Mouse (Mus musculus): ENCODE measurements around the gene Pcnt. TPM values are rescaled to one million over a fixed set of nuclear protein-coding genes. Genes with fewer than 3 reads are reported as not detected.

The Pcnt gene
- polyA plus RNA-seq, 1 experiment = 11.5 TPM

- Histone ChIP-seq H3K27me3 (ENCODE audit: control insufficient read depth, insufficient read depth, insufficient read length) (no peaks in the 10 kb centered on the region), H3K4me2 (ENCODE audit: low read depth) (peak overlapping the region; percentile 13), H3ac (ENCODE audit: control insufficient read depth, insufficient read length) (no peak overlapping the region), H3K79me2 (ENCODE audit: control insufficient read depth, insufficient read depth) (no peaks in the 10 kb centered on the region), H3K36me3 (ENCODE audit: control insufficient read depth, insufficient read depth) (peaks cover 32% of the 10 kb centered on the region), H3K4me3 (no peak overlapping the region)
- no peak for TF ChIP-seq POLR2A (IDR thresholded peaks at IDR 0.05; ENCODE audit: insufficient read length, low read depth)
- TF ChIP-seq MYOG (IDR thresholded peaks at IDR 0.05; ENCODE audit: control insufficient read depth in 1 of 3, insufficient read depth in 1 of 3, insufficient read length in 2 of 3, low read depth in 2 of 3) = no peak
- TF ChIP-seq CEBPB (IDR thresholded peaks at IDR 0.05; ENCODE audit: insufficient read depth, poor library complexity, severe bottlenecking) = no peak
- no peak for TF ChIP-seq POLR2AphosphoS2 (IDR thresholded peaks at IDR 0.05; ENCODE audit: insufficient read length, low read depth)
- no peak for TF ChIP-seq TCF12 (IDR thresholded peaks at IDR 0.05; ENCODE audit: insufficient read depth, poor library complexity, severe bottlenecking)
- no peak for TF ChIP-seq REST (IDR thresholded peaks at IDR 0.05; ENCODE audit: insufficient read depth, insufficient read length)
- TF ChIP-seq SRF (IDR thresholded peaks at IDR 0.05; ENCODE audit: control insufficient read depth, insufficient read length, low read depth) = no peak
- no peak for TF ChIP-seq MAX (IDR thresholded peaks at IDR 0.05; ENCODE audit: low read depth)
- TF ChIP-seq TCF3 (IDR thresholded peaks at IDR 0.05; ENCODE audit: insufficient read length, low read depth) = no peak
Measured at GRCm38 (mm10) chr10:76316194-76316593, 126.4 kb downstream of the Pcnt start.

DNA sequence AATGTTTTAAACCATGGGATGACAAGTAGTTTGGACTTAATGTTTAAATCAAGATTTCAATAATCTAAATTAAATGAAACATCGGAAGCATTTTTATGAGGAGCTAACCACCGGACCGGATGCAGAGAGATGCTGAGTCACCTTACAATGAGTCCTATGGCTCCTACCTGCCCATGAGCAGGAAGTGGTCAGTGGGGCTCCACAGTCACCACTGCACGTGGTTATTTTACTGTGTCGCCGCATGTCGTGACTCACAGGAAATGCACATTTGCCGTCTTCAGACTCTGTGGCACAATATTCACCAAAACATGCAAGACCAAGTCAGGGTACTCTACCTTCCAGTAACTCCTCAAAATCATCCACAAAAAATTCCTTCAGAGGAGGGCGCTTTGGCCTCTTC, 135.8 kb downstream of the Pcnt start:
- Histone ChIP-seq H3K36me3 (ENCODE audit: control insufficient read depth, insufficient read depth) (peaks cover 30% of the 10 kb centered on the region), H3K4me2 (ENCODE audit: low read depth) (peak overlapping the region; percentile 27), H3K27me3 (ENCODE audit: control insufficient read depth, insufficient read depth, insufficient read length) (no peaks in the 10 kb centered on the region), H3K4me3 (no peak overlapping the region), H3K79me2 (ENCODE audit: control insufficient read depth, insufficient read depth) (no peaks in the 10 kb centered on the region), H3ac (ENCODE audit: control insufficient read depth, insufficient read length) (no peak overlapping the region)
- TF ChIP-seq TCF12 (IDR thresholded peaks at IDR 0.05; ENCODE audit: insufficient read depth, poor library complexity, severe bottlenecking) (no peak), USF1 (IDR thresholded peaks at IDR 0.05; ENCODE audit: low read depth) (no peak), CEBPB (IDR thresholded peaks at IDR 0.05; ENCODE audit: insufficient read depth, poor library complexity, severe bottlenecking) (no peak), MYOG (IDR thresholded peaks at IDR 0.05; ENCODE audit: control insufficient read depth in 1 of 3, insufficient read depth in 1 of 3, insufficient read length in 2 of 3, low read depth in 2 of 3) (no peak), MYOD1 (IDR thresholded peaks at IDR 0.05; ENCODE audit: control insufficient read depth in 1 of 3, insufficient read length in 2 of 3, low read depth in 2 of 3) (no peak), E2F4 (IDR thresholded peaks at IDR 0.05; ENCODE audit: insufficient read depth) (no peak), SRF (IDR thresholded peaks at IDR 0.05; ENCODE audit: control insufficient read depth, insufficient read length, low read depth) (no peak), TCF3 (IDR thresholded peaks at IDR 0.05; ENCODE audit: insufficient read length, low read depth) (no peak), POLR2AphosphoS2 (IDR thresholded peaks at IDR 0.05; ENCODE audit: insufficient read length, low read depth) (no peak), POLR2A (IDR thresholded peaks at IDR 0.05; ENCODE audit: insufficient read length, low read depth) (no peak), MAX (IDR thresholded peaks at IDR 0.05; ENCODE audit: low read depth) (no peak), REST (IDR thresholded peaks at IDR 0.05; ENCODE audit: insufficient read depth, insufficient read length) (no peak)

Other genes starting within 250 kb of the Pcnt start
- 52.4 TPM for gene Prmt2, start 204.9 kb downstream of the Pcnt start, polyA plus RNA-seq (2012; fragmentation: generic; extraction: Trizol)
- gene S100b, start 188.9 kb downstream of the Pcnt start, polyA plus RNA-seq (2012; fragmentation: generic; extraction: Trizol) = 0.04 TPM
- 11.1 TPM for gene Dip2a, start 97.5 kb downstream of the Pcnt start, polyA plus RNA-seq (2012; fragmentation: generic; extraction: Trizol)
- not detected for gene AC141477.1, start 2.3 kb downstream of the Pcnt start, polyA plus RNA-seq (2012; fragmentation: generic; extraction: Trizol)
- not detected for gene 2610028H24Rik, start 6.3 kb upstream of the Pcnt start, polyA plus RNA-seq (2012; fragmentation: generic; extraction: Trizol)
- 28.9 TPM for gene Mcm3ap, start 26.1 kb upstream of the Pcnt start, polyA plus RNA-seq (2012; fragmentation: generic; extraction: Trizol)
- gene Ybey, start 26.3 kb upstream of the Pcnt start, polyA plus RNA-seq (2012; fragmentation: generic; extraction: Trizol) = 2.0 TPM
- 36.0 TPM for gene Lss, start 88.8 kb upstream of the Pcnt start, polyA plus RNA-seq (2012; fragmentation: generic; extraction: Trizol)
- gene Spatc1l, start 119.5 kb upstream of the Pcnt start, polyA plus RNA-seq (2012; fragmentation: generic; extraction: Trizol) = not detected
- not detected for gene Ftcd, start 132.9 kb upstream of the Pcnt start, polyA plus RNA-seq (2012; fragmentation: generic; extraction: Trizol)
- 63.3 TPM for gene Col6a2, start 180.8 kb upstream of the Pcnt start, polyA plus RNA-seq (2012; fragmentation: generic; extraction: Trizol)

Measured in myocyte (in vitro differentiated cells).